Mouse (Mus musculus) liver, embryonic 16.5 days (tissue): ENCODE measurements around the gene Itga7. TPM values are rescaled to one million over a fixed set of nuclear protein-coding genes. Genes with fewer than 3 reads are reported as not detected.

ENCODE experiments used
- ATAC-seq: fragments of 200-750 bp; cut with Nextera tagmentation; 2 replicates; pipeline ENCODE4 v1.8.0; 2017; ENCODE audit warnings: low read depth, mild to moderate bottlenecking, moderate number of reproducible peaks, moderate library complexity
- H3K27ac ChIP-seq: fragments of 300-500 bp; sonication (generic); 2 replicates; pipeline ENCODE4 v1.5.1; 2014; ENCODE audit warnings: mild to moderate bottlenecking, low read length
- H3K27me3 ChIP-seq: fragments of 300-500 bp; sonication (generic); 2 replicates; pipeline ENCODE4 v1.6.1; 2014; ENCODE audit warnings: low read depth, low read length, mixed read lengths; ENCODE audit not compliant: control insufficient read depth, insufficient read depth
- H3K36me3 ChIP-seq: fragments of 300-500 bp; sonication (generic); 2 replicates; pipeline ENCODE4 v1.6.1; 2014; ENCODE audit warnings: mild to moderate bottlenecking; ENCODE audit not compliant: control insufficient read depth, insufficient read depth
- H3K4me1 ChIP-seq: fragments of 300-500 bp; sonication (generic); 2 replicates; pipeline ENCODE4 v1.6.1; 2014; ENCODE audit warnings: low read depth, low read length, mixed read lengths; ENCODE audit not compliant: control insufficient read depth
- H3K4me2 ChIP-seq: fragments of 300-500 bp; sonication (generic); 2 replicates; pipeline ENCODE4 v1.6.1; 2014; ENCODE audit warnings: low read depth, low read length, mixed read lengths
- H3K4me3 ChIP-seq: fragments of 300-500 bp; sonication (generic); 2 replicates; pipeline ENCODE4 v1.5.1; 2014; ENCODE audit warnings: low read depth, mild to moderate bottlenecking, low read length
- H3K9ac ChIP-seq: fragments of 300-500 bp; sonication (generic); 2 replicates; pipeline ENCODE4 v1.6.1; 2014; ENCODE audit warnings: low read depth, low read length
- H3K9me3 ChIP-seq: fragments of 300-500 bp; sonication (generic); replicated peaks from 2 replicates; pipeline ENCODE4 v1.6.1; 2016; ENCODE audit warnings: low read length; ENCODE audit not compliant: control insufficient read depth
- WGBS: fragments of 180-500 bp; shearing (Covaris S2); extraction: QIAGEN DNeasy Blood & Tissue Kit; methylation state at CpG from one replicate; pipeline ENCODE4 v1.1.7; 2014; ENCODE audit not compliant: insufficient replicate concordance; 5-methylcytosine and 5-hydroxymethylcytosine counted together
- polyA plus RNA-seq: library from polyadenylated mRNA; unstranded; fragments of >200 nt; fragmentation: Nextera tagmentation; extraction: Ambion mirVana; gene quantifications from 2 replicates; pipeline ENCODE4 v1.2.1, GENCODE M21; 2015

The Itga7 gene
- polyA plus RNA-seq: 0.39 and 0.83 TPM in 2 replicates

DNA sequence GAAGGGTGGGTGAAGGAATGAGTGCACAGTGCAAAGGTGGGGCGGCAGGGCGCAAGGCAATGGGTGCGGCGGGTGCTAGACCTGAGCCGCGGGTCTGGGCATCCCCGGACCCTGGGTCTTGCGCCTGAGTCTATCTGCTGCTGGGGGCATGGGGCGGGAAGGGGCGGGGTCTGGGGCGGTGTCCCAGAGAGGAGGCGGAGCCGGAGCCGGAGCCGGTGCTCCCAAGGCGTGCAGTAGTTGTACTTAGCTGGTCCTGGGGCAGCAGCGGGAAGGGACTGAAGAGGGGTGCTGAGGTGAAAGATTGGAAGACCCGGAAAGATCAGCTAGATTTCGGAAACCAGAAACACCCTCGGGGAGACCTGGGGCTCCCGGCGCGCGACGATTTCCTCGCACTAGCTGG is at the start of gene Itga7:
Gene Itga7, plus strand, starts transcription at position 245 of the 400 bp plus-strand sequence.
- 2% methylated on average over 26 of the region's 26 CpGs for WGBS

GRCm38 (mm10) chr10:128888941-128889827 is 44.4 kb upstream of the Itga7 start:
- H3K27ac ChIP-seq: no peak overlapping the region
- peak overlapping the region; percentile 13; the same call in 1 of the 2 replicates for H3K4me3 ChIP-seq
- H3K36me3 ChIP-seq: no peaks in the 10 kb centered on the region
- peaks cover 51% of the 10 kb centered on the region for H3K27me3 ChIP-seq
- peaks cover 7% of the 10 kb centered on the region; the same call in 1 of the 2 replicates for H3K4me1 ChIP-seq
- H3K9ac ChIP-seq: no peak overlapping the region
- peak; percentile 52 for ATAC-seq
- no peaks in the 10 kb centered on the region for H3K9me3 ChIP-seq
- 8% methylated on average over 7 of the region's 7 CpGs for WGBS
- H3K4me2 ChIP-seq: peak overlapping the region; percentile 34

More for the DNA sequence above, at the start of gene Itga7:
- H3K27ac ChIP-seq: no peak within 1 kb of the TSS
- H3K36me3 ChIP-seq: no peaks in the 10 kb centered on the region
- H3K4me1 ChIP-seq: no peaks in the 10 kb centered on the region
- peak within 1 kb of the TSS; percentile 37 for H3K4me3 ChIP-seq
- H3K4me2 ChIP-seq: peak within 1 kb of the TSS; percentile 26; the same call in 1 of the 2 replicates
- ATAC-seq: 0 out of 2 replicates have a peak, but pooled peaks have one; percentile 37
- H3K9ac ChIP-seq: no peak within 1 kb of the TSS
- no peaks in the 10 kb centered on the region for H3K9me3 ChIP-seq
- peaks cover 61% of the 10 kb centered on the region for H3K27me3 ChIP-seq

DNA sequence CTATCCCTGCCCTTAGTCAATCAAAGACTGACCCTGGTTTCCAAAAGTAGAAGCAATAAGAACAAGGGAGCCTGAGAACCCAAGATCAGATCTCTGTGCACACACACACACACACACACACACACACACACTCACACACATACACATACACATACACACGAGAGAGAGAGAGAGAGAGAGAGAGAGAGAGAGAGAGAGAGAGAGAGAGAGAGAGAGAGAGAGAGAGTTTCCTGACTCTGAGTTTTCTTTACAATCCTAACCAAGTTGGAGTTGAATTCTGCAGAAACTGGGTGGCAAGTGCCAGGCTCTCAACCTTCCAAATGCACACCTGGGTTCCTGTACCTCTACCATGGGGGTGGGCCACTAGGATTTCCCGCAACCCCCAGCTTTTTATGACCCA is 43.8 kb upstream of the Itga7 start:
- peaks cover 57% of the 10 kb centered on the region for H3K27me3 ChIP-seq
- WGBS: 40% methylated on average over 1 of the region's 2 CpGs
- H3K27ac ChIP-seq: no peak overlapping the region
- no peaks in the 10 kb centered on the region for H3K9me3 ChIP-seq
- no peak for ATAC-seq
- no peaks in the 10 kb centered on the region for H3K36me3 ChIP-seq
- H3K4me1 ChIP-seq: peaks cover 7% of the 10 kb centered on the region; the same call in 1 of the 2 replicates
- H3K4me2 ChIP-seq: no peak overlapping the region
- no peak overlapping the region for H3K9ac ChIP-seq
- H3K4me3 ChIP-seq: no peak overlapping the region

DNA sequence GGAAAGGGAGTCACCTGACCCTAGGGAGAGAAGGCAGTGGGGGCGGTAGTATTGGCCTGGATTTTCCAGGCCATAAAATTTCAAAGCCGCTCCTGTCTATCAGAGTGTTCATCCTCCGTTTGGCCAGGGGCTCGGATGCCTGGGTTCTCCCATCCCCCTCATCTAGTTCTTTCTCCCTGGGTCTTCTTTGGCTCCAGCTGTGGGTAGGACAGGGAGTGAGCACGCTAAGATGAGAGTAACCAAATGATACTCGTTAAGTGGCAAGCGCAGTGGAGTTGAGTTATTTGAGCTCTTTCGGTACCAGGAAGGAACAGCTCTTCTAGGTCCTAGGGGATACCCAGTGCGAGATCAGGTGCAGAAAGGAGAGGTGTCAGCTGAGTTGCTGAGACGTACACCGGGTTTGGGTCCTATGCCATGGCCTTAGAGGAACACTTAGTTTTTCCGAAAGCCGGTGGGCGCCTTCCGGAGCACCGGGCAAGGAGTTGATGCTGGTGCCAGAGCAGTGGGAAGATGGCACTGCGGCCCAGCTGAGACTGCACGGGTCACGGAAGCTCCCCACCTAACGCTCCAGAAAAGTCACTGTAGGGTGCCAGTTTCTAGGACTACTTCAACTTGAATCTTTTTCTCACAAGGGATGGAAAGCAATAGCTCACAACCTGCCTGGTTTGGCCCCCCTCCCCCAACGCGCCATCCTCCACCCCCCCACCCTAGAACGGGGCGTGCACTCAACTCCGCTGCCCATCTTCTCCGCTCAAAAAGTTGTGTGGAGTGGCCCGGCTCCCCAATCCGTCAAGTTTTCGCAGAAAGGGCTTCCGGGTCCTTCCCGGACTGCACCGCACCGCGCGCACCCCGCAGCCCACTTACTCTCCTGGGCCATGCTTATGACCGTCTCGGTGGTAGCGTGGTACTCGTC is 43.0 kb upstream of the Itga7 start:
- Histone ChIP-seq H3K4me3 (peak overlapping the region; percentile 63), H3K4me2 (peak overlapping the region; percentile 71), H3K27me3 (peaks cover 65% of the 10 kb centered on the region), H3K36me3 (no peaks in the 10 kb centered on the region), H3K4me1 (peaks cover 7% of the 10 kb centered on the region; the same call in 1 of the 2 replicates), H3K9me3 (no peaks in the 10 kb centered on the region), H3K27ac (no peak overlapping the region), H3K9ac (no peak overlapping the region; the same call in 1 of the 2 replicates)
- no peak for ATAC-seq
- WGBS: 3% methylated on average over 40 of the region's 40 CpGs

DNA sequence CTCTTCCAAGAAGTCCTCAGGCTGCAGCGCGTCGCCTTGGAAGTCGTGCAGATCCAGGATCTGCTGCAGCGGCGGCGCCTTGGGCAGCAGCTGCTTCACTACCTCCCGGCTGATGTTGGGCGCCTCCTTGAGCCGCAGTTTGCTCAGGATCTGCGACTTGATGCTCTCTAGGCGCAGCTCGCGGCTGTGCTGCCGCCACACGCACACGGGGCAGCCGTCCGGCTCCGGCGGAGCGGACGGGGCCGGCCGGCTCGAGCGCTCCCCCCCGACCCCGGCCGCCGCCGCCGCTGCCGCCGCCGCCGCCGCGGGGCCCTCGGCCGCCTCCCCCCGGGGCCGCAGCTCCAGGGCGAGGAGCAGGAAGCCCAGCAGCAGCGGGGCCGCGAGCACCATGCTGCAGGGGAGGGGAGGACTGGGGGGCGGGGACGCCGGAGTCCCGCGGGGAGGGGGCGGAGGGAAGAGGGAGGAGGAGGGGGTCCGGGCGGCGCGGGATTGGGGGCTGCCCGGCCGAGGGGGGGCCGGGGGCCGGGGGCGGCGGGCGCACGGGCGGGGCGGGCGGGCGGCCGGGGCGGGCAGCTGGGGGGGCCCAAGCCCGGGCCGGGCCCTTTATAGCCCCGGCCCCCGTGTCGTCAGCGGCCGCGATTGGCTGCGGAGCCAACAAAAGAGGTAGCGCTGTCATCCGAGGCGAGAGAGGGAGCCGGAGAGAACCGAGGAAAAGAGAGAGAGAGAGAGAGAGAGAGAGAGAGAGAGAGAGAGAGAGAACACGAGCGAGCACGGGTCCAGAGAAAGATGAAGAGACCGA is 42.1 kb upstream of the Itga7 start, which contains the start of gene Gdf11:
Gene Gdf11, minus strand, starts transcription at position 423 of the 799 bp plus-strand sequence.
- Histone ChIP-seq H3K27me3 (peaks cover 73% of the 10 kb centered on the region), H3K9ac (peak within 1 kb of the TSS; percentile 43; the same call in 1 of the 2 replicates), H3K36me3 (no peaks in the 10 kb centered on the region), H3K4me3 (peak within 1 kb of the TSS; percentile 63), H3K27ac (no peak within 1 kb of the TSS), H3K9me3 (no peaks in the 10 kb centered on the region), H3K4me2 (peak within 1 kb of the TSS; percentile 71), H3K4me1 (peaks cover 5% of the 10 kb centered on the region; the same call in 1 of the 2 replicates)
- WGBS: under 1% methylated on average over 53 of the region's 89 CpGs
- peak; percentile 27; the same call in 1 of the 2 replicates for ATAC-seq

GRCm38 (mm10) chr10:128892246-128892645 is 41.4 kb upstream of the Itga7 start:
- Histone ChIP-seq H3K9ac (no peak overlapping the region), H3K36me3 (no peaks in the 10 kb centered on the region), H3K4me2 (peak overlapping the region; percentile 71; the same call in 1 of the 2 replicates), H3K27ac (no peak overlapping the region), H3K4me3 (peak overlapping the region; percentile 63; the same call in 1 of the 2 replicates), H3K9me3 (no peaks in the 10 kb centered on the region), H3K27me3 (peaks cover 78% of the 10 kb centered on the region), H3K4me1 (peaks cover 5% of the 10 kb centered on the region; the same call in 1 of the 2 replicates)
- WGBS: 6% methylated on average over 9 of the region's 9 CpGs
- ATAC-seq: no peak

GRCm38 (mm10) chr10:128895437-128895836 is 38.2 kb upstream of the Itga7 start:
- Histone ChIP-seq H3K4me1 (no peaks in the 10 kb centered on the region; the same call in 1 of the 2 replicates), H3K4me3 (no peak overlapping the region), H3K36me3 (no peaks in the 10 kb centered on the region), H3K27ac (no peak overlapping the region), H3K9me3 (no peaks in the 10 kb centered on the region), H3K27me3 (peaks cover 64% of the 10 kb centered on the region), H3K9ac (no peak overlapping the region), H3K4me2 (no peak overlapping the region; the same call in 1 of the 2 replicates)
- ATAC-seq: no peak
- under 1% methylated on average over 9 of the region's 9 CpGs for WGBS
